Mouse (Mus musculus): Measurements from ENCODE around the gene Rftn1. TPM values are rescaled to one million over a fixed set of nuclear protein-coding genes. Genes with fewer than 3 reads are reported as not detected.

The Rftn1 gene
- polyA plus RNA-seq, 1 experiment: not detected

DNA sequence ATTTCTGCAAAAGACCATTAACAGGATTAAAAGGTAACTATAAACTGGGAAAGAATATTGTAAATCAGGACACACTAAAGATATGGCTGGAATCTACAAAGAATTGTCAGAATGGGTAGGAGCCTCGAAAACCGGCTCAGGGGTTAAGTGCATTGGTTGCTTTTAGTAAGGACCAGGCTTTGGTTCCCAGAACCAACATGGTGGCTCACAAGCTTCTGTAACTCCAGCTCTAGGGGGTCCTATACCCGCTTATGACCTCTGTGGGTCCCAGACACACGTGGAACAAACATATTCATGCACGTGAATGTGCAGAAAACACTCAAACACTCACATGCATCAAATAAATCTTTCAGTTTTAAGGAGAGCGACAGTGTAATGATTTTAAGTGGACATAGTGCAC lies 215.5 kb downstream of the Rftn1 start:
- Histone ChIP-seq H3K27ac (ENCODE audit: insufficient read depth, low read depth, low read length) (no peak overlapping the region), H3K4me3 (ENCODE audit: insufficient read depth, low read depth, low read length) (no peak overlapping the region), H3K4me1 (ENCODE audit: control insufficient read depth, insufficient read depth, low read length) (no peaks in the 10 kb centered on the region)
- WGBS: 89% methylated on average over 6 of the region's 6 CpGs
- TF ChIP-seq CTCF (IDR thresholded peaks at IDR 0.05; ENCODE audit: insufficient read depth, low read depth, low read length) (no peak), POLR2A (IDR thresholded peaks at IDR 0.05; ENCODE audit: insufficient read depth, low read depth, low read length) (no peak)

- TF ChIP-seq POLR2A (IDR thresholded peaks at IDR 0.05; ENCODE audit: insufficient read depth, low read depth, low read length) (no peak), CTCF (IDR thresholded peaks at IDR 0.05; ENCODE audit: insufficient read depth, low read depth, low read length) (no peak)
- Histone ChIP-seq H3K4me1 (ENCODE audit: control insufficient read depth, insufficient read depth, low read length) (no peaks in the 10 kb centered on the region), H3K27ac (ENCODE audit: insufficient read depth, low read depth, low read length) (no peak overlapping the region), H3K4me3 (ENCODE audit: insufficient read depth, low read depth, low read length) (no peak overlapping the region)
- 98% methylated on average over 1 of the region's 1 CpGs for WGBS
Observed at GRCm38 (mm10) chr17:49972164-49972563, 218.3 kb downstream of the Rftn1 start.

DNA sequence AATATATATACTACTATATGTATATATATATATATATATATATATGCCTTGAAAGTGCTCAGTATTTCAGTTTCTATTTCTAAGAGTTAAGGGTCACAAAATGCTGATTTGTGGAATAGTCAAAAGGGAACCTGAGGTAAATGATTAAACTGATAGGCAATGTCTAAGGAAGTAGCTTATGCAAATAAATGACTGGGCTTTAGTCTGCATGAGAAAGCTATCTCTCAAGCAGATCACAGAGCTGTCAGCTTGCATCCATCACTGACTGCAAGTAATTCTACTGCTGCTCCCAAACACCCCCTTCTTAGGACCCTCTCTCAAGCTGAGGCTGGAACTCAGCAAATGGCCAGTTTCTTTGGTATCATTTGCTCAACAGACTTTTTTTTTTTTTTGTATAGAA lies 219.4 kb downstream of the Rftn1 start:
- TF ChIP-seq CTCF (IDR thresholded peaks at IDR 0.05; ENCODE audit: insufficient read depth, low read depth, low read length): no peak
- no peak for TF ChIP-seq POLR2A (IDR thresholded peaks at IDR 0.05; ENCODE audit: insufficient read depth, low read depth, low read length)
- H3K4me3 ChIP-seq (ENCODE audit: insufficient read depth, low read depth, low read length): no peak overlapping the region
- H3K27ac ChIP-seq (ENCODE audit: insufficient read depth, low read depth, low read length): no peak overlapping the region
- H3K4me1 ChIP-seq (ENCODE audit: control insufficient read depth, insufficient read depth, low read length): no peaks in the 10 kb centered on the region

DNA sequence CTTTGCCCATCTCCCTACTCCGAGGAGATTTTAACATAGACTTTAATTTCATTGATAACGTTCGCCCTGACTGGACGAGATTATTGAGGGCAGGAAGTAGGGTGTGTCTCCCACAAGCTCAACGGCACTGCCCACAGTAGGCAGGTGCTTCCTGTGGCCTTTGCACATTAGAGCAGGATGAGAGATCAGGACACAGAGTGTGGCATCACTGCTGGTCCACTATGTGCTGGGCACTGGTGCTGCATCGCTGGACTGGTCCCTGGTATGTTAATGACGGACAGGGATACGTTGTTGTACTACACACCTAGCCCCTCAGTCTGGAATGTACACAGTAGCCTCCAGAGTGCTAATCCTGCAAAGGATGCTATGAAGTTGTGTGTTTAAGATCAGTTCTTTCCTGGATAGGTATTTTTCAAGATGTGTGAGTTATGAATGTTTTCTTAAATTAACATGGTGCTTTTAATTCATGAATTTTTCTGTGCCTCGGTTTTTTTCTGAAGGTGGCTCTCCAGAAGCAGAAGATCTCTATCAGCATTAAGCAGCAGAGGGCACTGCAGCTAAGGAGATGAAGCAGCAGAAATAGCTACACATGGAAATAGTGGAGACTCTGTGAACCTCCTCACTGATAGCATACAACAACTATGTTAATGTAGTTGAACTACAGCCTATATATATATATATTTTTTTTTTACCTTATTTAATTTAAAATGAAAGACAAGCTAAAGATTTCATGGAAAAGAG lies 221.8 kb downstream of the Rftn1 start:
- TF ChIP-seq POLR2A (IDR thresholded peaks at IDR 0.05; ENCODE audit: insufficient read depth, low read depth, low read length) (no peak), CTCF (IDR thresholded peaks at IDR 0.05; ENCODE audit: insufficient read depth, low read depth, low read length) (no peak)
- no peak overlapping the region for H3K27ac ChIP-seq (ENCODE audit: insufficient read depth, low read depth, low read length)
- no peaks in the 10 kb centered on the region for H3K4me1 ChIP-seq (ENCODE audit: control insufficient read depth, insufficient read depth, low read length)
- WGBS: 63% methylated on average over 9 of the region's 9 CpGs
- H3K4me3 ChIP-seq (ENCODE audit: insufficient read depth, low read depth, low read length): no peak overlapping the region

GRCm38 (mm10) chr17:49965846-49966762 lies 224.4 kb downstream of the Rftn1 start:
- 74% methylated on average over 17 of the region's 17 CpGs for WGBS
- Histone ChIP-seq H3K4me3 (ENCODE audit: insufficient read depth, low read depth, low read length) (no peak overlapping the region), H3K4me1 (ENCODE audit: control insufficient read depth, insufficient read depth, low read length) (no peaks in the 10 kb centered on the region), H3K27ac (ENCODE audit: insufficient read depth, low read depth, low read length) (no peak overlapping the region)
- TF ChIP-seq CTCF (IDR thresholded peaks at IDR 0.05; ENCODE audit: insufficient read depth, low read depth, low read length) (no peak), POLR2A (IDR thresholded peaks at IDR 0.05; ENCODE audit: insufficient read depth, low read depth, low read length) (no peak)

- no peak for TF ChIP-seq CTCF (IDR thresholded peaks at IDR 0.05; ENCODE audit: insufficient read depth, low read depth, low read length)
- TF ChIP-seq POLR2A (IDR thresholded peaks at IDR 0.05; ENCODE audit: insufficient read depth, low read depth, low read length): no peak
- 83% methylated on average over 7 of the region's 7 CpGs for WGBS
- Histone ChIP-seq H3K27ac (ENCODE audit: insufficient read depth, low read depth, low read length) (no peak overlapping the region), H3K4me1 (ENCODE audit: control insufficient read depth, insufficient read depth, low read length) (no peaks in the 10 kb centered on the region), H3K4me3 (ENCODE audit: insufficient read depth, low read depth, low read length) (no peak overlapping the region)
Observed at GRCm38 (mm10) chr17:49965035-49965434, 225.4 kb downstream of the Rftn1 start.

GRCm38 (mm10) chr17:49964471-49964870 lies 226.0 kb downstream of the Rftn1 start:
- TF ChIP-seq CTCF (IDR thresholded peaks at IDR 0.05; ENCODE audit: insufficient read depth, low read depth, low read length): no peak
- TF ChIP-seq POLR2A (IDR thresholded peaks at IDR 0.05; ENCODE audit: insufficient read depth, low read depth, low read length): no peak
- Histone ChIP-seq H3K4me3 (ENCODE audit: insufficient read depth, low read depth, low read length) (no peak overlapping the region), H3K4me1 (ENCODE audit: control insufficient read depth, insufficient read depth, low read length) (no peaks in the 10 kb centered on the region), H3K27ac (ENCODE audit: insufficient read depth, low read depth, low read length) (no peak overlapping the region)
- 94% methylated on average over 6 of the region's 6 CpGs for WGBS

DNA sequence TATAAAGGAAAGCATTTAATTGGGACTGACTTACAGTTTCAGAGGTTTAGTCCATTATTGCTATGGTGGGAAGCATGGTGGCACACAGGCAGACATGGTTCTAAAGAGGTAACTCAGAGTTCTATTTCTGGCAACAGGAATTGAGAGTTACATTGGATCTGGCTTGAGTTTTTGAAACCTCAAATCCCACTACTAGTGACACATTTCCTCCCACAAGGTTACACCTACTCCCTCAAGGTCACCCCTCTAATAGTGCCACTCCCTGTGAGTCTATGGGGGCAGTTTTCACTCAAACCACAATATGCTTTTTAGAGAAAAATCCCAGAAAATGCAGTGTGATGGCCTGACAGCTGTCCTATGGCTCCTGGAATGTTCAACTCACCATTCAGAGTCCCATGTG lies 231.5 kb downstream of the Rftn1 start:
- TF ChIP-seq CTCF (IDR thresholded peaks at IDR 0.05; ENCODE audit: insufficient read depth, low read depth, low read length) (no peak), POLR2A (IDR thresholded peaks at IDR 0.05; ENCODE audit: insufficient read depth, low read depth, low read length) (no peak)
- Histone ChIP-seq H3K27ac (ENCODE audit: insufficient read depth, low read depth, low read length) (no peak overlapping the region), H3K4me1 (ENCODE audit: control insufficient read depth, insufficient read depth, low read length) (no peaks in the 10 kb centered on the region), H3K4me3 (ENCODE audit: insufficient read depth, low read depth, low read length) (no peak overlapping the region)
